ENCODE assay signal across 20 mouse cellular contexts in the genomic region with DNA sequence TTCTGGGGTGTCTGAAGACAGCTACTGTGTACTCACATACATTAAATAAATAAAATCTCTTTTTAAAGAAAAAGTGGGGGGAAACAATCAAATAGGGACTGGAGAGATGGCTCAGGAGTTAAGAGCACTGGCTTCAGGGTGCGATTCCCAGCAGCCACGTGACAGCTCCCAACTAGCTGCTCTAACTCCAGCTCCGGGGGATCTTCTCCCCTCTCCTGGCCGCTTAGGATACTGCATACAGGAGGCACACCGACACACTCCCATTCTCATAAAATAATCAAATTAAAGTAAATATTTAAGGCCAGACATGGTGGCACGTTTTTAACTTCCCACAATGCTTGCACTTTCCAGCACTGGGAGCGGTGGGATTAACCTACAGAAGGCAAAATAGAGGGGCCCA. TPM values are rescaled to one million over a fixed set of nuclear protein-coding genes. Genes with fewer than 3 reads are reported as not detected.
DNase-seq lines count a peak whose midpoint lies in the region; ATAC-seq and TF ChIP-seq lines count a peak whose summit lies in the region.
"Not testable (repeated sequence)": the region's sequence is repeated elsewhere in the genome, so short reads cannot be mapped to it uniquely, and the experiment has no call there.
"Had no signal": no experiment of that assay in that cellular context is flagged by ENCODE, and none has a peak within 500 bp of the region (broad histone marks: within the 10 kb centered on the region; RNA-seq: fewer than 3 reads in every experiment).

No protein-coding gene starts in this region.

- H3K9me3 ChIP-seq in E14TG2a.4 (ENCODE audit: low read length); embryonic facial prominence, embryonic 10.5 days; hindbrain, postnatal 0 days (ENCODE audit: low read length): not testable (repeated sequence)

- not testable (repeated sequence) for ATAC-seq in hindbrain, postnatal 0 days
- peak; percentile 83 for ATAC-seq in megakaryocyte progenitor cell, adult 5-6 weeks (replicated peaks; ENCODE audit: poor library complexity)

- peak overlapping the region; percentile 10; the same call in 1 of the 2 replicates for H3K4me3 ChIP-seq in E14TG2a.4 (replicated peaks; ENCODE audit: low read length)
- H3K4me3 ChIP-seq in embryonic facial prominence, embryonic 10.5 days; hindbrain, postnatal 0 days (ENCODE audit: low read length): not testable (repeated sequence)

- 29% methylated on average over 7 of the region's 7 CpGs for WGBS in embryonic facial prominence, embryonic 10.5 days
- WGBS in hindbrain, postnatal 0 days: 25% methylated on average over 7 of the region's 7 CpGs

- H3K4me2 ChIP-seq in hindbrain, postnatal 0 days (ENCODE audit: low read depth, low read length): not testable (repeated sequence)

- H3K27ac ChIP-seq in embryonic facial prominence, embryonic 10.5 days (replicated peaks); hindbrain, postnatal 0 days: not testable (repeated sequence)

- peak; percentile 70 for DNase-seq in ZHBTc4 (ENCODE audit: low read depth, low spot score)
- peak; percentile 39 for DNase-seq in embryonic facial prominence, embryonic 10.5 days (ENCODE audit: low spot score)
- DNase-seq in hindbrain, postnatal 0 days (ENCODE audit: low spot score): not testable (repeated sequence)
- DNase-seq in liver: peak; percentile 27
- DNase-seq in testis, postnatal 10 days (ENCODE audit: low spot score): peak; percentile 50

- H3K27me3 ChIP-seq in E14TG2a.4 (ENCODE audit: insufficient read depth, low read length); embryonic facial prominence, embryonic 10.5 days (replicated peaks; ENCODE audit: low read depth, poor library complexity, severe bottlenecking); hindbrain, postnatal 0 days (ENCODE audit: insufficient read depth, low read length): not testable (repeated sequence)

- H3K4me1 ChIP-seq in E14TG2a.4 (replicated peaks; ENCODE audit: low read depth, low read length): peaks cover 69% of the 10 kb centered on the region
- H3K4me1 ChIP-seq in embryonic facial prominence, embryonic 10.5 days; hindbrain, postnatal 0 days (ENCODE audit: insufficient read depth, low read length): not testable (repeated sequence)

- peak; percentile 32; the same call in 1 of the 2 replicates for TF ChIP-seq CTCF in E14TG2a.4 (conservative IDR thresholded peaks at IDR 0.05; ENCODE audit: low read length)
- peak; percentile 24; the same call in 1 of the 2 replicates for TF ChIP-seq CTCF in hindbrain, postnatal 0 days (IDR thresholded peaks at IDR 0.05; ENCODE audit: low read depth)

- not testable (repeated sequence) for H3K36me3 ChIP-seq in E14TG2a.4 (ENCODE audit: insufficient read depth, low read length); embryonic facial prominence, embryonic 10.5 days (replicated peaks); hindbrain, postnatal 0 days (ENCODE audit: insufficient read depth, low read length)

- not testable (repeated sequence) for H3K9ac ChIP-seq in hindbrain, postnatal 0 days (replicated peaks; ENCODE audit: low read length)

RNA-seq across cellular contexts. Expression of a gene that starts 2.6 kb away (rescaled TPM):
- polyA plus RNA-seq in embryonic facial prominence, embryonic 10.5 days (2016; fragmentation: Nextera tagmentation; extraction: Ambion mirVana): not detected in 2 replicates
- total RNA-seq in hindbrain, postnatal 0 days (2014; rRNA removed): 1.9 TPM in 1 of 2 replicates, not detected in the other
- 0.38 and 1.2 TPM in 2 replicates for polyA plus RNA-seq in hindbrain, postnatal 0 days (2015; fragmentation: Nextera tagmentation; extraction: Ambion mirVana)
- not detected in 2 replicates for total RNA-seq in megakaryocyte progenitor cell, adult 5-6 weeks (2015)
- not detected in 2 replicates for total RNA-seq in megakaryocyte progenitor cell, adult 5-6 weeks (2017)
- total RNA-seq: gastrocnemius, adult 8-10 months; granulocyte monocyte progenitor cell, adult 5-6 weeks; heart, postnatal 14 days; layer of hippocampus, adult 8-10 months; left cerebral cortex, postnatal 25 days; monocyte, adult 5-6 weeks had no signal
- polyA plus RNA-seq: activated CD4-positive, CD25-positive, alpha-beta regulatory T cell, adult 4 months; forebrain, embryonic 13.5 days; heart, embryonic 12.5 days; midbrain, embryonic 12.5 days; neural tube, embryonic 11.5 days; testis, adult 2 months had no signal

RNA-seq across cellular contexts. Expression of a gene that starts 37.8 kb away (rescaled TPM):
- 5.2 and 5.6 TPM in 2 replicates for polyA plus RNA-seq in embryonic facial prominence, embryonic 10.5 days (2016; fragmentation: Nextera tagmentation; extraction: Ambion mirVana)
- total RNA-seq in hindbrain, postnatal 0 days (2014; rRNA removed): not detected in 2 replicates
- polyA plus RNA-seq in hindbrain, postnatal 0 days (2015; fragmentation: Nextera tagmentation; extraction: Ambion mirVana): not detected in 2 replicates
- total RNA-seq in megakaryocyte progenitor cell, adult 5-6 weeks (2015): 10.7 and 26.3 TPM in 2 replicates
- total RNA-seq in megakaryocyte progenitor cell, adult 5-6 weeks (2017): 8.7 and 20.8 TPM in 2 replicates
- total RNA-seq: heart, postnatal 14 days; layer of hippocampus, adult 8-10 months; left cerebral cortex, postnatal 25 days had no signal
- polyA plus RNA-seq: frontal cortex, adult 2 months had no signal

RNA-seq across cellular contexts. Expression of a gene that starts 58.9 kb away (rescaled TPM):
- 97.6 and 102 TPM in 2 replicates for polyA plus RNA-seq in embryonic facial prominence, embryonic 10.5 days (2016; fragmentation: Nextera tagmentation; extraction: Ambion mirVana)
- total RNA-seq in hindbrain, postnatal 0 days (2014; rRNA removed): 32.3 and 43.9 TPM in 2 replicates
- polyA plus RNA-seq in hindbrain, postnatal 0 days (2015; fragmentation: Nextera tagmentation; extraction: Ambion mirVana): 34.1 and 35.2 TPM in 2 replicates
- 53.5 and 64.6 TPM in 2 replicates for total RNA-seq in megakaryocyte progenitor cell, adult 5-6 weeks (2015)
- total RNA-seq in megakaryocyte progenitor cell, adult 5-6 weeks (2017): 79.2 and 81.6 TPM in 2 replicates
